Mouse (Mus musculus): Measurements from ENCODE around the gene Arrb1.
A peak's percentile ranks its signal among the peaks of the same experiment; 100 is the strongest.

The Arrb1 gene

GRCm38 (mm10) chr7:99582306-99582705 lies 47.0 kb downstream of the Arrb1 start:
- DNase-seq = no peak

- no peak for DNase-seq
These were observed 47.6 kb downstream of the Arrb1 start for GRCm38 (mm10) chr7:99582867-99583266.

- DNase-seq = no peak
These were observed 48.4 kb downstream of the Arrb1 start for GRCm38 (mm10) chr7:99583625-99584024.

- no peak for DNase-seq
These were observed 50.7 kb downstream of the Arrb1 start for GRCm38 (mm10) chr7:99585976-99586375.

GRCm38 (mm10) chr7:99590064-99590463 lies 54.8 kb downstream of the Arrb1 start:
- DNase-seq = peak; percentile 80 to 84

GRCm38 (mm10) chr7:99590646-99591045 lies 55.4 kb downstream of the Arrb1 start:
- no peak for DNase-seq

- no peak for DNase-seq
These were observed 57.4 kb downstream of the Arrb1 start for GRCm38 (mm10) chr7:99592669-99593068.

- no peak for DNase-seq
These were observed 58.9 kb downstream of the Arrb1 start for GRCm38 (mm10) chr7:99593868-99594803.

- DNase-seq = no peak
These were observed 63.5 kb downstream of the Arrb1 start for GRCm38 (mm10) chr7:99598722-99599121.

GRCm38 (mm10) chr7:99603875-99604662 lies 68.8 kb downstream of the Arrb1 start:
- no peak for DNase-seq

- no peak for DNase-seq
These were observed 69.8 kb downstream of the Arrb1 start for GRCm38 (mm10) chr7:99605058-99605457.

- no peak for DNase-seq
These were observed 71.0 kb downstream of the Arrb1 start for GRCm38 (mm10) chr7:99606303-99606702.

GRCm38 (mm10) chr7:99606766-99607165 lies 71.5 kb downstream of the Arrb1 start:
- no peak for DNase-seq

- DNase-seq = no peak
These were observed 72.4 kb downstream of the Arrb1 start for GRCm38 (mm10) chr7:99607632-99608031.

GRCm38 (mm10) chr7:99618264-99618663 lies 83.0 kb downstream of the Arrb1 start:
- no peak for DNase-seq

- peak; percentile 56 to 69 for DNase-seq
These were observed 83.6 kb downstream of the Arrb1 start for GRCm38 (mm10) chr7:99618860-99619259.

- peak; percentile 72 to 80 for DNase-seq
These were observed 90.6 kb downstream of the Arrb1 start for GRCm38 (mm10) chr7:99625722-99626375.

- DNase-seq = peak; percentile 17 to 26
These were observed 91.4 kb downstream of the Arrb1 start, which contains the start of gene Tpbgl for GRCm38 (mm10) chr7:99626376-99627270. Gene Tpbgl (minus strand): TSS chr7:99627103.

GRCm38 (mm10) chr7:99627366-99627765 lies 92.1 kb downstream of the Arrb1 start:
- no peak for DNase-seq

- DNase-seq = no peak
These were observed 97.0 kb downstream of the Arrb1 start for GRCm38 (mm10) chr7:99632286-99632685.

- DNase-seq = no peak
These were observed 98.8 kb downstream of the Arrb1 start for GRCm38 (mm10) chr7:99633966-99634665.
